ENCODE assay signal across 8 mouse cellular contexts in the genomic region with DNA sequence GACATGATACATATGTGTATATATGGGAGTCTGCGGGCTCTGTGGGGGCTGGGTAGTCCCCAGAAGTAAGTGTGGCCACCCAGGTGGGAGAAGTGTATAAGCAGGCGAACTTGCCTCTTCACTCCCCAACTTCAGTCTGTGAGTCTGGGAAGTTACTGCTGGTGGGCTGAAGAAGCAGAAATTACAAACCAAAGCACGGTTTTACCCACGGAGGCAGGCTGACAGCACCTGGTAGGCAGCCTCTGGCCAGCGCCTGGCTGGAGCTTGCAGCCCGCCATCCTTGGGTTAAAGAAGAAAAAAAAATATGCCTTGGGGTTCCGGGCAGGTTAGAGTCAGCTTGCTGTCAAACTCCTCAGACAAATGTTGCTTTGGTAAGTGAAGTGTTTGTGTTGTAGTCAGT.
A peak's percentile ranks its signal among the peaks of the same experiment; 100 is the strongest.
DNase-seq lines count a peak whose midpoint lies in the region; ATAC-seq and TF ChIP-seq lines count a peak whose summit lies in the region.

No protein-coding gene starts in this region.

- peak overlapping the region; percentile 77 for H3K4me2 ChIP-seq in embryonic facial prominence, embryonic 12.5 days (replicated peaks)
- H3K4me2 ChIP-seq in intestine, postnatal 0 days (replicated peaks; ENCODE audit: low read depth), result peak overlapping the region; percentile 92
- peak overlapping the region; percentile 84 for H3K4me2 ChIP-seq in neural tube, embryonic 15.5 days

- peaks cover 6% of the 10 kb centered on the region; the same call in 1 of the 2 replicates for H3K36me3 ChIP-seq in embryonic facial prominence, embryonic 12.5 days
- no peaks in the 10 kb centered on the region for H3K36me3 ChIP-seq in intestine, postnatal 0 days (ENCODE audit: control insufficient read depth, insufficient read depth)
- H3K36me3 ChIP-seq in neural tube, embryonic 15.5 days, result no peaks in the 10 kb centered on the region

- peak overlapping the region; percentile 98 for H3K27ac ChIP-seq in layer of hippocampus, adult 2 months
- H3K27ac ChIP-seq in embryonic facial prominence, embryonic 12.5 days, result peak overlapping the region; percentile 99
- no peak overlapping the region for H3K27ac ChIP-seq in intestine, postnatal 0 days (ENCODE audit: low read depth, low read length)
- peak overlapping the region; percentile 99 for H3K27ac ChIP-seq in neural tube, embryonic 15.5 days (replicated peaks)

- intact Hi-C loops in gastrocnemius, postnatal 14 days (cut with DNase I; ENCODE audit: low total_unique reads), result no loop called here

- H3K4me3 ChIP-seq in layer of hippocampus, adult 2 months, result peak overlapping the region; percentile 83
- H3K4me3 ChIP-seq in embryonic facial prominence, embryonic 12.5 days, result peak overlapping the region; percentile 73
- H3K4me3 ChIP-seq in intestine, postnatal 0 days (ENCODE audit: low read depth, low read length), result peak overlapping the region; percentile 69
- H3K4me3 ChIP-seq in neural tube, embryonic 15.5 days (replicated peaks), result peak overlapping the region; percentile 57

- H3K27me3 ChIP-seq in embryonic facial prominence, embryonic 12.5 days, result no peaks in the 10 kb centered on the region
- no peaks in the 10 kb centered on the region for H3K27me3 ChIP-seq in intestine, postnatal 0 days (replicated peaks; ENCODE audit: control insufficient read depth, insufficient read depth, low read length)
- H3K27me3 ChIP-seq in neural tube, embryonic 15.5 days (replicated peaks), result no peaks in the 10 kb centered on the region

- DNase-seq in layer of hippocampus, adult 2 months (ENCODE audit: low spot score in 2 of 2), result no peak
- DNase-seq in layer of hippocampus, postnatal 14 days (ENCODE audit: low spot score in 2 of 2), result no peak
- DNase-seq in gastrocnemius, postnatal 14 days, result no peak
- no peak for DNase-seq in adrenal gland, postnatal 10 days

- H3K4me1 ChIP-seq in embryonic facial prominence, embryonic 12.5 days, result peaks cover 39% of the 10 kb centered on the region
- peaks cover 9% of the 10 kb centered on the region; the same call in 1 of the 2 replicates for H3K4me1 ChIP-seq in intestine, postnatal 0 days (replicated peaks; ENCODE audit: control insufficient read depth, insufficient read depth, low read length)
- peaks cover 57% of the 10 kb centered on the region for H3K4me1 ChIP-seq in neural tube, embryonic 15.5 days

- no peak for TF ChIP-seq CTCF in layer of hippocampus, adult 2 months (conservative IDR thresholded peaks at IDR 0.05)
- no peak for TF ChIP-seq CTCF in intestine, postnatal 0 days (IDR thresholded peaks at IDR 0.05; ENCODE audit: low read depth)

- ATAC-seq in embryonic facial prominence, embryonic 12.5 days (ENCODE audit: insufficient number of reproducible peaks, insufficient read depth, low FRiP score, low TSS enrichment), result no peak
- no peak for ATAC-seq in intestine, postnatal 0 days
- no peak for ATAC-seq in neural tube, embryonic 15.5 days (ENCODE audit: low FRiP score)
- ATAC-seq in erythroid progenitor cell, adult 5-6 weeks (replicated peaks; ENCODE audit: low FRiP score, poor library complexity, severe bottlenecking), result no peak

- no peaks in the 10 kb centered on the region for H3K9me3 ChIP-seq in embryonic facial prominence, embryonic 12.5 days
- H3K9me3 ChIP-seq in intestine, postnatal 0 days (ENCODE audit: control insufficient read depth), result no peaks in the 10 kb centered on the region
- no peaks in the 10 kb centered on the region for H3K9me3 ChIP-seq in neural tube, embryonic 15.5 days (replicated peaks)

- H3K9ac ChIP-seq in embryonic facial prominence, embryonic 12.5 days, result peak overlapping the region; percentile 81
- H3K9ac ChIP-seq in intestine, postnatal 0 days (ENCODE audit: low read depth, low read length), result peak overlapping the region; percentile 50
- peak overlapping the region; percentile 92 for H3K9ac ChIP-seq in neural tube, embryonic 15.5 days (replicated peaks)

- WGBS in embryonic facial prominence, embryonic 12.5 days, result 2% methylated on average over 7 of the region's 7 CpGs
- 14% methylated on average over 7 of the region's 7 CpGs for WGBS in intestine, postnatal 0 days
- 3% methylated on average over 7 of the region's 7 CpGs for whole genome bisulfite sequencing in neural tube, embryonic 15.5 days
